Mouse (Mus musculus) liver (tissue): ENCODE data around the gene Olfr916.

ENCODE experiments used
- DNase-seq: peaks from one replicate; pipeline ENCODE4 v3.0.0-alpha.2; 2020; ENCODE audit warnings: mixed read lengths

The Olfr916 gene

GRCm38 (mm10) chr9:38659775-38660174 is at the start of gene Olfr916:
Gene Olfr916 (minus strand): TSS chr9:38659875.
- DNase-seq = no peak

GRCm38 (mm10) chr9:38674501-38674900 is 14.8 kb upstream of the Olfr916 start, which contains the start of gene Olfr918:
Gene Olfr918 (minus strand): TSS chr9:38674601.
- DNase-seq = no peak

DNA sequence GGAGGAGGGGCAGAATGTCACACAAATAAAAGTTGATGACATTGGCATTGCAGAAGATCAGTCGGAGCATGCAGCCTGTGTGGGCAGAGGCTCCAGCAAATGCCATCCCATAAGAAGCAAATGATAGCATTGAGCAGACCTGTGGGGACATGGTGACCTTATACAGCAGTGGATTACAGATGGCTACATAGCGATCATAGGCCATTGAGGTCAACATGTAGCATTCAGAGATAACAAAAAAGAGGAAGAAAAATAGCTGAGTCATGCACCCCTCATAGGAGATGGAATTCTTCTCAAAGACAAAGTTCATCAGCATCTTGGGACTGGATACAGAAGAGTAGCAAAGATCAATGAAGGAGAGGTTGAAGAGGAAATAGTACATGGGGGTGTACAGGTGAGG is 13.2 kb upstream of the Olfr916 start:
- no peak for DNase-seq

DNA sequence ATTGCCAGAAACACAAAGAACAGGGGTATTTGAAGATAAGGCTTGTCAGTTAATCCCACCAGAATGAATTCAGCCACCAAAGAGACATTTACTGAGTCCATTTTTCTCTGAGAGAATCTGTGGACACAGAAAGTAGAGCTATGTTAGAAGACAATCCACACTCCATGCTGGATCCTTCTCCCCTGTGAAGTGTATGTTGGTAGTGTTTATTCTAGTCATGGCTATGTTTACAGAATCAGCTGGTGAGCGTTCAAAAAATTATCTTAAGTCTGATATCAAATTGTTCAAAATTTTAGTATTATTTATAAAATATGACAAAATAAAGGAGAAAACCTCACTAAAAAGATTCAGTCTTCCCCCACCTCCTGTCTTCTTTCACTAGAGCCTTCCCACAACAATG is 6.1 kb upstream of the Olfr916 start, which contains the start of gene Olfr917:
Gene Olfr917 (minus strand): TSS at position 101 of the 400 bp plus-strand sequence.
- no peak for DNase-seq

DNA sequence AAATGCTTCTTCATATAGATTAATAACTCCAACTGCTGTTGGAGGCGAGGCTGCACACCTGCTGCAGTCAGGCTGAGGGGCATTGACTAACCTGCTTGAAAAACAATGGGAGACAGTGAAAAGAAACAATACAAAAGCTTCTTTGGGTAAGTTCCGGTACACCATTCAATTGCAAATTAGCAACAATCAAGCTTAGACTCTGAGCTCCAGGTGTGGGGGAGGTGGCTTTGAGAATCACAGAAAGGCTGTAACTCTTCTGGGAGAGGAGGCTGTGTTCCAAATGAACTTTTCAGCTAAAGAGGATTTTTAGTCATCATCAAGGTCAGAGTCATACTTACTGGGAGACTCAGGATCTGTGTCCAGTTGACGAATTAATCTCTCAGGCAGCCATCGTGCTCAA is 27.3 kb downstream of the Olfr916 start:
- DNase-seq = no peak
